Mouse (Mus musculus) forebrain, embryonic 12.5 days (tissue): ENCODE results near the gene Wdr19. TPM values are rescaled to one million over a fixed set of nuclear protein-coding genes. Genes with fewer than 3 reads are reported as not detected.

Experiments
- polyA plus RNA-seq: library from polyadenylated mRNA; unstranded; fragments of >200 nt; fragmentation: Nextera tagmentation; extraction: Ambion mirVana; gene quantifications from 2 replicates; pipeline ENCODE4 v1.2.1, GENCODE M21; 2016

Wdr19 gene
- polyA plus RNA-seq, 1 experiment from 2014 or later: 14.8 TPM

Other genes with a start within 250 kb of the Wdr19 start
- gene Tlr6, start 239.6 kb upstream of the Wdr19 start, polyA plus RNA-seq: 0.32 TPM in 2 replicates
- gene Fam114a1, start 229.6 kb upstream of the Wdr19 start, polyA plus RNA-seq: 9.6 and 15.0 TPM in 2 replicates
- 0.27 TPM in 1 of 2 replicates, not detected in the other for gene Tmem156, start 107.6 kb upstream of the Wdr19 start, polyA plus RNA-seq
- gene Klhl5, start 92.2 kb upstream of the Wdr19 start, polyA plus RNA-seq: 47.1 and 47.6 TPM in 2 replicates
- 88.1 and 93.8 TPM in 2 replicates for gene Rfc1, start 136.0 kb downstream of the Wdr19 start, polyA plus RNA-seq
- gene Klb, start 148.6 kb downstream of the Wdr19 start, polyA plus RNA-seq: 0.13 TPM in 1 of 2 replicates, not detected in the other
- gene Rpl9, start 191.7 kb downstream of the Wdr19 start, polyA plus RNA-seq: 738 and 747 TPM in 2 replicates
- gene Lias, start 191.8 kb downstream of the Wdr19 start, polyA plus RNA-seq: 61.4 and 66.6 TPM in 2 replicates
- 78.7 and 85.9 TPM in 2 replicates for gene Ugdh, start 236.3 kb downstream of the Wdr19 start, polyA plus RNA-seq